Mouse (Mus musculus) left cerebral cortex, postnatal 10 days (tissue): ENCODE measurements around the gene Myl12a. TPM values are rescaled to one million over a fixed set of nuclear protein-coding genes. Genes with fewer than 3 reads are reported as not detected.

ENCODE experiments used
- DNase-seq, 2 experiments: peaks; one replicate each; pipeline ENCODE4 v3.0.0; 2021 to 2022; ENCODE audit warnings: low spot score in 2 of 2, mixed read lengths in 1 of 2; ENCODE audit errors: extremely low spot score in 1 of 2
- intact Hi-C: fragments of 180-260 bp; cut with DNase I; formaldehyde crosslinking; loops from one replicate; pipeline ENCODE4 v1.15.1; 2025
- total RNA-seq, 2 experiments: library from RNA; stranded (reverse); gene quantifications; 2 replicates each; pipeline ENCODE4 v1.2.3; 2021

Gene Myl12a
- total RNA-seq: 10 to 100 TPM; 45.1 to 47.8 TPM

GRCm38 (mm10) chr17:71002744-71003094, at the start of gene Myl12a:
Gene Myl12a, minus strand, starts transcription at chr17:71002878.
- intact Hi-C loops: no loop called here
- no peak for DNase-seq

GRCm38 (mm10) chr17:71049292-71049691, 46.6 kb upstream of the Myl12a start:
- DNase-seq: no peak
- intact Hi-C loops: no loop called here

GRCm38 (mm10) chr17:71046856-71047255, 44.2 kb upstream of the Myl12a start:
- no peak for DNase-seq
- intact Hi-C loops: no loop called here

GRCm38 (mm10) chr17:71045591-71045990, 42.9 kb upstream of the Myl12a start:
- intact Hi-C loops: no loop called here
- no peak for DNase-seq

GRCm38 (mm10) chr17:71042645-71043044, 40.0 kb upstream of the Myl12a start:
- intact Hi-C loops: no loop called here
- DNase-seq: no peak

- intact Hi-C loops: no loop called here
- DNase-seq: no peak
Observed at GRCm38 (mm10) chr17:71040582-71040880, 37.9 kb upstream of the Myl12a start.

- intact Hi-C loops: no loop called here
- DNase-seq: no peak
Observed at GRCm38 (mm10) chr17:71039851-71040581, 37.3 kb upstream of the Myl12a start.

- no peak for DNase-seq
- intact Hi-C loops: no loop called here
Observed at GRCm38 (mm10) chr17:71038812-71039211, 36.1 kb upstream of the Myl12a start.

GRCm38 (mm10) chr17:71037188-71037587, 34.5 kb upstream of the Myl12a start:
- DNase-seq: no peak
- intact Hi-C loops: no loop called here

GRCm38 (mm10) chr17:71034472-71034871, 31.8 kb upstream of the Myl12a start:
- intact Hi-C loops: no loop called here
- DNase-seq: no peak

GRCm38 (mm10) chr17:71032719-71033118, 30.0 kb upstream of the Myl12a start:
- intact Hi-C loops: no loop called here
- DNase-seq: no peak

- intact Hi-C loops: no loop called here
- DNase-seq: no peak
Observed at GRCm38 (mm10) chr17:71027186-71027585, 24.5 kb upstream of the Myl12a start.

GRCm38 (mm10) chr17:71025922-71026321, 23.2 kb upstream of the Myl12a start:
- intact Hi-C loops: no loop called here
- DNase-seq: no peak

- intact Hi-C loops: no loop called here
Observed at GRCm38 (mm10) chr17:71024071-71024470, 21.4 kb upstream of the Myl12a start.

GRCm38 (mm10) chr17:71022841-71023240, 20.2 kb upstream of the Myl12a start:
- intact Hi-C loops: no loop called here
- DNase-seq: no peak

More at GRCm38 (mm10) chr17:71024071-71024470, 21.4 kb upstream of the Myl12a start:
- DNase-seq: no peak

GRCm38 (mm10) chr17:71019860-71020259, 17.2 kb upstream of the Myl12a start:
- DNase-seq: no peak
- intact Hi-C loops: no loop called here

GRCm38 (mm10) chr17:71019309-71019655, 16.6 kb upstream of the Myl12a start:
- intact Hi-C loops: no loop called here
- no peak for DNase-seq

- DNase-seq: no peak
- intact Hi-C loops: no loop called here
Observed at GRCm38 (mm10) chr17:71018616-71019308, 16.1 kb upstream of the Myl12a start.

GRCm38 (mm10) chr17:71018151-71018550, 15.5 kb upstream of the Myl12a start:
- DNase-seq: no peak
- intact Hi-C loops: no loop called here

GRCm38 (mm10) chr17:71017457-71017998, 14.8 kb upstream of the Myl12a start:
- intact Hi-C loops: no loop called here
- DNase-seq: no peak
